Comparison of ENCODE assay signal across 11 mouse cellular contexts in the genomic region with DNA sequence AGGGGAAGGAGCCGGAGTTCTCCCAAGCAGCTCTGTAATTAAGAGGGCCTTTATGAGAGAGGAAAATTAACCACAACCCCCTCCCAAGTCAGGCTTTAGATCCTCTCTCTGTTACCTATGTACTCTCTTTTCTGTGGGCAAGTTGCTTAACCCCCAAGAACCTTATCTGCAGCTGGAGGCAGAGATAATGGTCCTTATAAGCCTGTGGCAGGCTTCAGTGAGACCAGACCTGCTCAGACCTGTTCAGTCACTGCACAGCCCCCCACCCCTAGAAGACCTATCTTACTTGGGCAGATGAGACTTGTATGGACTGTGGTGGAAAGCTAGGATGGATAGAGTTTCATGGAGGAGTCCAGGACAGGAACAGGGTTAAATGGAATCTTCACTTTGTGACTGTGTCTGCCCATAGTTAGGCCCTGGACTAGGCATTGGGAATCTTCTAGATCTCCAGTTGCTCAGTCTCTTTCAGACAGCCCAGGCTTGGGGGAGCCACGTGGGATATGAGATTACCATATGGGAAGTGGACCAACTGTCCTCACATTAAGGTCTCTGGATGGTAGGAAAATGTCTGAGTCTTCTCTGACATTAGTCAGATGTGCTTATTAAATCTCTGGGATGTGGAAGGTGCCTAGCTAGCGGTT. TPM values are rescaled to one million over a fixed set of nuclear protein-coding genes. Genes with fewer than 3 reads are reported as not detected.
DNase-seq lines count a peak whose midpoint lies in the region; ATAC-seq and TF ChIP-seq lines count a peak whose summit lies in the region.
"Had no signal": no experiment of that assay in that cellular context is flagged by ENCODE, and none has a peak within 500 bp of the region (broad histone marks: within the 10 kb centered on the region; RNA-seq: fewer than 3 reads in every experiment).

No protein-coding gene starts in this region.

- no peak overlapping the region for H3K4me3 ChIP-seq in intestine, embryonic 14.5 days (ENCODE audit: low read depth, low read length)
- H3K4me3 ChIP-seq in intestine, postnatal 0 days (ENCODE audit: low read depth, low read length): no peak overlapping the region
- H3K4me3 ChIP-seq in G1E (ENCODE audit: low read depth, low read length): peak overlapping the region; percentile 66; the same call in 1 of the 2 replicates
- H3K4me3 ChIP-seq in liver, embryonic 13.5 days (replicated peaks): no peak overlapping the region
- H3K4me3 ChIP-seq: gastrocnemius, adult 2 months had no signal

- H3K9me3 ChIP-seq in intestine, embryonic 14.5 days (ENCODE audit: control insufficient read depth, low read length): no peaks in the 10 kb centered on the region
- H3K9me3 ChIP-seq in intestine, postnatal 0 days (ENCODE audit: control insufficient read depth): no peaks in the 10 kb centered on the region
- H3K9me3 ChIP-seq in G1E (replicated peaks): no peaks in the 10 kb centered on the region
- no peaks in the 10 kb centered on the region for H3K9me3 ChIP-seq in liver, embryonic 13.5 days (replicated peaks)

- peaks cover 13% of the 10 kb centered on the region for H3K36me3 ChIP-seq in intestine, embryonic 14.5 days (ENCODE audit: control insufficient read depth, insufficient read depth, low read length)
- peaks cover 5% of the 10 kb centered on the region; the same call in 1 of the 2 replicates for H3K36me3 ChIP-seq in intestine, postnatal 0 days (ENCODE audit: control insufficient read depth, insufficient read depth)
- H3K36me3 ChIP-seq in G1E (replicated peaks): peaks cover 51% of the 10 kb centered on the region
- H3K36me3 ChIP-seq in liver, embryonic 13.5 days: peaks cover 9% of the 10 kb centered on the region

- peaks cover 35% of the 10 kb centered on the region for H3K4me1 ChIP-seq in intestine, embryonic 14.5 days (replicated peaks; ENCODE audit: control insufficient read depth, insufficient read depth, low read length)
- peaks cover 15% of the 10 kb centered on the region; the same call in 1 of the 2 replicates for H3K4me1 ChIP-seq in intestine, postnatal 0 days (replicated peaks; ENCODE audit: control insufficient read depth, insufficient read depth, low read length)
- peaks cover 95% of the 10 kb centered on the region for H3K4me1 ChIP-seq in G1E (ENCODE audit: insufficient read depth, low read depth, low read length)
- H3K4me1 ChIP-seq in liver, embryonic 13.5 days (replicated peaks): peaks cover 86% of the 10 kb centered on the region

- 0 out of 2 replicates have a peak, but pooled peaks have one; percentile 26 for ATAC-seq in intestine, embryonic 14.5 days (replicated peaks; ENCODE audit: low FRiP score, low TSS enrichment, low read depth)
- no peak for ATAC-seq in intestine, postnatal 0 days
- ATAC-seq in G1E (ENCODE audit: extremely low read depth, insufficient number of reproducible peaks, low FRiP score, poor library complexity, severe bottlenecking): peak; percentile 80
- ATAC-seq in liver, embryonic 13.5 days (ENCODE audit: low read depth): peak; percentile 90

- H3K9ac ChIP-seq in intestine, embryonic 14.5 days (ENCODE audit: low read length): no peak overlapping the region
- no peak overlapping the region for H3K9ac ChIP-seq in intestine, postnatal 0 days (ENCODE audit: low read depth, low read length)
- peak overlapping the region; percentile 56 for H3K9ac ChIP-seq in liver, embryonic 13.5 days

- H3K27me3 ChIP-seq in intestine, embryonic 14.5 days (replicated peaks; ENCODE audit: control insufficient read depth, insufficient read depth, low read length): no peaks in the 10 kb centered on the region
- no peaks in the 10 kb centered on the region for H3K27me3 ChIP-seq in intestine, postnatal 0 days (replicated peaks; ENCODE audit: control insufficient read depth, insufficient read depth, low read length)
- H3K27me3 ChIP-seq in G1E (ENCODE audit: insufficient read depth, low read length): no peaks in the 10 kb centered on the region
- H3K27me3 ChIP-seq in liver, embryonic 13.5 days: no peaks in the 10 kb centered on the region
- H3K27me3 ChIP-seq: CH12.LX had no signal

- DNase-seq in intestine, embryonic 14.5 days (ENCODE audit: low spot score): no peak
- peak; percentile 85 for DNase-seq in 416B (ENCODE audit: low read depth)
- DNase-seq in G1E (ENCODE audit: low spot score): peak; percentile 66
- DNase-seq in liver, embryonic 13.5 days: peak; percentile 69
- DNase-seq in gastrocnemius, adult 8-10 months (ENCODE audit: low spot score in 2 of 2): no peak
- DNase-seq in cerebellum, adult 8-10 months: no peak
- DNase-seq: embryo, embryonic 11 days had no signal

- no peak for TF ChIP-seq CTCF in intestine, postnatal 0 days (IDR thresholded peaks at IDR 0.05; ENCODE audit: low read depth)
- no peak for TF ChIP-seq CTCF in G1E (IDR thresholded peaks at IDR 0.05; ENCODE audit: low read depth, low read length)

- H3K4me2 ChIP-seq in intestine, embryonic 14.5 days (ENCODE audit: low read length): no peak overlapping the region
- H3K4me2 ChIP-seq in intestine, postnatal 0 days (replicated peaks; ENCODE audit: low read depth): no peak overlapping the region
- peak overlapping the region; percentile 49 for H3K4me2 ChIP-seq in liver, embryonic 13.5 days

- 69% methylated on average over 3 of the region's 3 CpGs for WGBS in intestine, embryonic 14.5 days
- WGBS in intestine, postnatal 0 days: 64% methylated on average over 3 of the region's 3 CpGs
- 36% methylated on average over 3 of the region's 3 CpGs for WGBS in liver, embryonic 13.5 days (ENCODE audit: insufficient replicate concordance)

- no peak overlapping the region for H3K27ac ChIP-seq in intestine, embryonic 14.5 days (ENCODE audit: low read depth)
- H3K27ac ChIP-seq in intestine, postnatal 0 days (ENCODE audit: low read depth, low read length): no peak overlapping the region
- peak overlapping the region; percentile 80 for H3K27ac ChIP-seq in liver, embryonic 13.5 days
- H3K27ac ChIP-seq: gastrocnemius, adult 2 months; macrophage had no signal

RNA-seq across cellular contexts. Expression of a gene that starts 18.8 kb away (rescaled TPM):
- polyA plus RNA-seq in intestine, embryonic 14.5 days (2014; fragmentation: Nextera tagmentation; extraction: Ambion mirVana): 5.0 and 5.3 TPM in 2 replicates
- polyA plus RNA-seq in intestine, postnatal 0 days (2015; fragmentation: Nextera tagmentation; extraction: Ambion mirVana): 1.4 and 1.9 TPM in 2 replicates
- total RNA-seq in G1E (2014; fragmentation: Nextera tagmentation) (25.1 and 25.6 TPM in 2 replicates), G1E (2017) (14.8 and 15.1 TPM in 2 replicates)
- 21.4 and 22.0 TPM in 2 replicates for polyA plus RNA-seq in G1E (2012)
- polyA plus RNA-seq in liver, embryonic 13.5 days (2015; fragmentation: Nextera tagmentation; extraction: Ambion mirVana): 2.9 and 3.2 TPM in 2 replicates
- 1 to 10 TPM; 1.1 to 1.5 (median 1.4) TPM for total RNA-seq in gastrocnemius, adult 8-10 months (2022)

RNA-seq across cellular contexts. Expression of a gene that starts 23.7 kb away (rescaled TPM):
- polyA plus RNA-seq in intestine, embryonic 14.5 days (2014; fragmentation: Nextera tagmentation; extraction: Ambion mirVana): 9.0 and 10.8 TPM in 2 replicates
- polyA plus RNA-seq in intestine, postnatal 0 days (2015; fragmentation: Nextera tagmentation; extraction: Ambion mirVana): 4.8 and 7.2 TPM in 2 replicates
- total RNA-seq in G1E (2014; fragmentation: Nextera tagmentation) (4.5 and 5.1 TPM in 2 replicates), G1E (2017) (21.6 and 23.4 TPM in 2 replicates)
- 27.8 and 32.7 TPM in 2 replicates for polyA plus RNA-seq in G1E (2012)
- polyA plus RNA-seq in liver, embryonic 13.5 days (2015; fragmentation: Nextera tagmentation; extraction: Ambion mirVana): 2.8 and 3.2 TPM in 2 replicates
- under 1 TPM in 3 of 4 experiments, not detected in 1; 0.58 to 0.91 (median 0.74) TPM for total RNA-seq in gastrocnemius, adult 8-10 months (2022)

RNA-seq across cellular contexts. Expression of a gene that starts 43.8 kb away (rescaled TPM):
- 0.50 and 0.60 TPM in 2 replicates for polyA plus RNA-seq in intestine, embryonic 14.5 days (2014; fragmentation: Nextera tagmentation; extraction: Ambion mirVana)
- polyA plus RNA-seq in intestine, postnatal 0 days (2015; fragmentation: Nextera tagmentation; extraction: Ambion mirVana): 0.14 and 0.21 TPM in 2 replicates
- 5.6 TPM in 2 replicates for total RNA-seq in G1E (2014; fragmentation: Nextera tagmentation)
- 1.6 and 2.1 TPM in 2 replicates for total RNA-seq in G1E (2017)
- polyA plus RNA-seq in G1E (2012): 1.5 and 1.7 TPM in 2 replicates
- 0.12 and 0.14 TPM in 2 replicates for polyA plus RNA-seq in liver, embryonic 13.5 days (2015; fragmentation: Nextera tagmentation; extraction: Ambion mirVana)
- under 1 TPM in 2 of 4 experiments, not detected in 2; 0.05 TPM for total RNA-seq in gastrocnemius, adult 8-10 months (2022)
- polyA plus RNA-seq: macrophage had no signal

RNA-seq across cellular contexts. Expression of a gene that starts 49.8 kb away (rescaled TPM):
- polyA plus RNA-seq in intestine, embryonic 14.5 days (2014; fragmentation: Nextera tagmentation; extraction: Ambion mirVana): 341 and 345 TPM in 2 replicates
- 294 and 319 TPM in 2 replicates for polyA plus RNA-seq in intestine, postnatal 0 days (2015; fragmentation: Nextera tagmentation; extraction: Ambion mirVana)
- total RNA-seq in G1E (2014; fragmentation: Nextera tagmentation) (356 and 455 TPM in 2 replicates), G1E (2017) (143 and 176 TPM in 2 replicates)
- polyA plus RNA-seq in G1E (2012): 96.3 and 111 TPM in 2 replicates
- 247 and 282 TPM in 2 replicates for polyA plus RNA-seq in liver, embryonic 13.5 days (2015; fragmentation: Nextera tagmentation; extraction: Ambion mirVana)
- total RNA-seq in gastrocnemius, adult 8-10 months (2022): 100 to 1,000 TPM; 119 to 134 (median 127) TPM

Comparison
In these comparisons a context has a peak if more than half of its experiments do, and no peak if none do; other contexts are left out.
1. DNase-seq: peak in 416B (single experiment), G1E (single experiment) and liver, embryonic 13.5 days (single experiment); none in intestine, embryonic 14.5 days (single experiment), gastrocnemius, adult 8-10 months (0 of 2) and cerebellum, adult 8-10 months (single experiment).